Mouse (Mus musculus): ENCODE measurements at regions not wholly inside any gene's neighbourhood (a gene's known extent, or its start where the extent isn't known, plus 50 kb on each side); places are given as distances from the start of the nearest gene placed in this dataset.

DNA sequence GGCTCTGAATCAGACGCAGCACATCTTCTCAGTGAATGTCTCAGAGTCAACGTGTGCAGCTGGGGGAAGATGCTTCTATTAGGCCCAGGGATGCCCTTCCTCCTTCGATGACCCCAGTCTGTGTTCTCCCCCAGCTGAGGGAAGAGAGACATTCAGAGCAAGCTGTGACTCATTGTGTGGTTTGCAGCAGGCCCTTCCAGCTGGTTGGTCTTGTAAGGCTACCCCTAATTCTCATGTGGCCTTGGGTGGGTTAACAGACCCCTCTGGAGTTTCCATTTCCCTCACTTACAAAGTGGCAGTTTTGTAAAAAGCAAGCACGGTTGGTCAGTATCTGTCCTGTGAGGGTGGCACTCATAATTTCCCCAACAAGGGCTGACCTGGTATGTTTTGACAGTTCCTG is 127.8 kb upstream of the Zfp217 start:
- no peaks in the 10 kb centered on the region for H3K27me3 ChIP-seq (ENCODE audit: insufficient read depth, low read length)
- peaks cover 3% of the 10 kb centered on the region; the same call in 1 of the 2 replicates for H3K9me3 ChIP-seq (replicated peaks)
- ATAC-seq (ENCODE audit: extremely low read depth, insufficient number of reproducible peaks, low FRiP score, poor library complexity, severe bottlenecking) (no peak), DNase-seq (ENCODE audit: low spot score) (no peak)
- H3K4me3 ChIP-seq (ENCODE audit: low read depth, low read length) = no peak overlapping the region
- TF ChIP-seq GATA2 (IDR thresholded peaks at IDR 0.05; ENCODE audit: borderline replicate concordance, low read depth, low read length) = no peak
- no peak for TF ChIP-seq POLR2AphosphoS5 (IDR thresholded peaks at IDR 0.05; ENCODE audit: insufficient replicate concordance, low read depth, low read length)
- no peak for TF ChIP-seq TAL1 (conservative IDR thresholded peaks at IDR 0.05; ENCODE audit: low read depth, low read length)
- TF ChIP-seq GATA1 (IDR thresholded peaks at IDR 0.05; ENCODE audit: borderline replicate concordance, low read length) = no peak
- TF ChIP-seq CTCF (IDR thresholded peaks at IDR 0.05; ENCODE audit: low read depth, low read length) = no peak
- no peaks in the 10 kb centered on the region for H3K4me1 ChIP-seq (ENCODE audit: insufficient read depth, low read depth, low read length)
- H3K36me3 ChIP-seq (replicated peaks) = no peaks in the 10 kb centered on the region

DNA sequence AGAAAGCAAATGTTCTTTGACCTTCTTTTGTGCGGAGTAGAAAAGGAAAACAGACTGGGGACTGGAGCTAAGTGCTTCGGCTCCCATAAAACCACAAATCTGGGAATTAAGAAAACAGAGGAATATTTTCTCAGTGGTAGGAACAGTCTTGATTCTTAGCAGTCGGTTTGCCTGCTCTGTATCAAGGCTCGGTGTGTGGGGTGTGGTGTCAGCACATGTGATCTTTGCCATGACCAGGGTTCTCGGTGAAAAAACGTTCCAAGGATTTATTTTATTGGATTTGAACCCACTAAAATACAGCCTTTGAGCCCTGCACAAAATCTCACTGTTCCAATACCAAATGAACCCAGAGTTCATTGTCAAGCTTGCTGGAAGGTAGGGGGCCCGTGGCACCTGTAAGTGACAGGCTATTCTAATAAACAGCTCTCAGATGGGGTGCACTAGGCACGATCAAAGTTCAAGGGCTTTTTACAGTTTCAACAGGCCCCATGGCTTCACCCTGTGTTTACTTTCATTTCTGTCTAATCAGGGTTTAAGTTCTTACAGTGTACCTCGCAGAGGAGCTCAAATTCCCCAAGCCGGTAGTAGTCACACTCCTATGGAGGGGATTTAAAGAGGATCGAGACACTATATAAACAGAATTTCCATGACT is 122.1 kb upstream of the Zfp217 start:
- no peaks in the 10 kb centered on the region for H3K27me3 ChIP-seq (ENCODE audit: insufficient read depth, low read length)
- peaks cover 3% of the 10 kb centered on the region; the same call in 1 of the 2 replicates for H3K9me3 ChIP-seq (replicated peaks)
- no peak for ATAC-seq (ENCODE audit: extremely low read depth, insufficient number of reproducible peaks, low FRiP score, poor library complexity, severe bottlenecking)
- H3K4me3 ChIP-seq (ENCODE audit: low read depth, low read length) = no peak overlapping the region
- no peaks in the 10 kb centered on the region for H3K4me1 ChIP-seq (ENCODE audit: insufficient read depth, low read depth, low read length)
- no peak for DNase-seq (ENCODE audit: low spot score)
- no peaks in the 10 kb centered on the region for H3K36me3 ChIP-seq (replicated peaks)
- TF ChIP-seq TAL1 (conservative IDR thresholded peaks at IDR 0.05; ENCODE audit: low read depth, low read length) (no peak), GATA2 (IDR thresholded peaks at IDR 0.05; ENCODE audit: borderline replicate concordance, low read depth, low read length) (no peak), GATA1 (IDR thresholded peaks at IDR 0.05; ENCODE audit: borderline replicate concordance, low read length) (no peak), CTCF (IDR thresholded peaks at IDR 0.05; ENCODE audit: low read depth, low read length) (no peak), POLR2AphosphoS5 (IDR thresholded peaks at IDR 0.05; ENCODE audit: insufficient replicate concordance, low read depth, low read length) (no peak)

- H3K36me3 ChIP-seq (replicated peaks) = no peaks in the 10 kb centered on the region
- ATAC-seq (ENCODE audit: extremely low read depth, insufficient number of reproducible peaks, low FRiP score, poor library complexity, severe bottlenecking) = no peak
- no peak for TF ChIP-seq CTCF (IDR thresholded peaks at IDR 0.05; ENCODE audit: low read depth, low read length)
- no peak for TF ChIP-seq POLR2AphosphoS5 (IDR thresholded peaks at IDR 0.05; ENCODE audit: insufficient replicate concordance, low read depth, low read length)
- no peak for TF ChIP-seq TAL1 (conservative IDR thresholded peaks at IDR 0.05; ENCODE audit: low read depth, low read length)
- no peak for TF ChIP-seq GATA2 (IDR thresholded peaks at IDR 0.05; ENCODE audit: borderline replicate concordance, low read depth, low read length)
- no peak for TF ChIP-seq GATA1 (IDR thresholded peaks at IDR 0.05; ENCODE audit: borderline replicate concordance, low read length)
- H3K27me3 ChIP-seq (ENCODE audit: insufficient read depth, low read length) = no peaks in the 10 kb centered on the region
- H3K9me3 ChIP-seq (replicated peaks) = peaks cover 3% of the 10 kb centered on the region; the same call in 1 of the 2 replicates
- no peaks in the 10 kb centered on the region for H3K4me1 ChIP-seq (ENCODE audit: insufficient read depth, low read depth, low read length)
- no peak overlapping the region for H3K4me3 ChIP-seq (ENCODE audit: low read depth, low read length)
- no peak for DNase-seq (ENCODE audit: low spot score)
Observed at GRCm38 (mm10) chr2:170268080-170268479, 120.2 kb upstream of the Zfp217 start.

- Histone ChIP-seq H3K36me3 (replicated peaks) (no peaks in the 10 kb centered on the region), H3K4me3 (ENCODE audit: low read depth, low read length) (no peak overlapping the region), H3K4me1 (ENCODE audit: insufficient read depth, low read depth, low read length) (no peaks in the 10 kb centered on the region), H3K9me3 (replicated peaks) (peaks cover 3% of the 10 kb centered on the region; the same call in 1 of the 2 replicates), H3K27me3 (ENCODE audit: insufficient read depth, low read length) (no peaks in the 10 kb centered on the region)
- no peak for DNase-seq (ENCODE audit: low spot score)
- TF ChIP-seq POLR2AphosphoS5 (IDR thresholded peaks at IDR 0.05; ENCODE audit: insufficient replicate concordance, low read depth, low read length) (no peak), TAL1 (conservative IDR thresholded peaks at IDR 0.05; ENCODE audit: low read depth, low read length) (no peak), GATA2 (IDR thresholded peaks at IDR 0.05; ENCODE audit: borderline replicate concordance, low read depth, low read length) (no peak), CTCF (IDR thresholded peaks at IDR 0.05; ENCODE audit: low read depth, low read length) (no peak), GATA1 (IDR thresholded peaks at IDR 0.05; ENCODE audit: borderline replicate concordance, low read length) (no peak)
- ATAC-seq (ENCODE audit: extremely low read depth, insufficient number of reproducible peaks, low FRiP score, poor library complexity, severe bottlenecking) = no peak
Observed at GRCm38 (mm10) chr2:170267152-170267551, 119.2 kb upstream of the Zfp217 start.

DNA sequence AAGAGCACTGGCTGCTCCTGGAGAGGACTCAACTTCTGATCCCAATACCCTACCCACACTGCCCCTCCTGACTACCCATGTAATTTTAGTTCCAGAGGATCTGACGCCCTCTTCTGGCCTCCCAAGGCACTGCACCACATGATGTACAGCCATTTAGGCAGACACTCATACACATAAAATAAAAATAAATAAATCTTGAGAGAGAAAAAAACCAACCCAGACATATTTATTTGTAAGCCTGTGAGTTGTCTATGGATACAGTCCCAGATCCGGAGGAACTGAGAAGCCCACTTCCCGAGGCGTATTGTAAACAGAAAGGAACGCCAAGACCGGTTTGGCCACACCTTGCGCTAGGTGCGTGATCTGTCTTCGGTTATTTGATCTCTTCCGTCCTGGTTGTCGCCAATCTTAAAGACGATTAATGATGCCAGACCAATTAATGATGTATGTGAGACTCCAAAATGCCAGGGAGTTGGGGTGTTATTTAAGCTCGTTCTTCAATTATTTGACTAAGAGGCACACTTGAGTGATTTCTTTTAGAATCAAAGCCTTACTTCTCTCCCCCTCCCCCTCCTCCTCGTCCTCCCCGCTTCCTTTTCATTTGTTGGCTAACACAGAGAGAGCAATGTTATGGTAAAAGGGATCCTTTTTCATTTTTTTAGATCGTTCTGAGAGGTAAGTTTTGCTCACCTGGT is 118.7 kb upstream of the Zfp217 start:
- Histone ChIP-seq H3K9me3 (replicated peaks) (no peaks in the 10 kb centered on the region), H3K4me3 (ENCODE audit: low read depth, low read length) (no peak overlapping the region), H3K36me3 (replicated peaks) (no peaks in the 10 kb centered on the region), H3K4me1 (ENCODE audit: insufficient read depth, low read depth, low read length) (no peaks in the 10 kb centered on the region), H3K27me3 (ENCODE audit: insufficient read depth, low read length) (no peaks in the 10 kb centered on the region)
- no peak for DNase-seq (ENCODE audit: low spot score)
- no peak for ATAC-seq (ENCODE audit: extremely low read depth, insufficient number of reproducible peaks, low FRiP score, poor library complexity, severe bottlenecking)
- no peak for TF ChIP-seq GATA1 (IDR thresholded peaks at IDR 0.05; ENCODE audit: borderline replicate concordance, low read length)
- no peak for TF ChIP-seq CTCF (IDR thresholded peaks at IDR 0.05; ENCODE audit: low read depth, low read length)

- TF ChIP-seq GATA2 (IDR thresholded peaks at IDR 0.05; ENCODE audit: borderline replicate concordance, low read depth, low read length) (no peak), CTCF (IDR thresholded peaks at IDR 0.05; ENCODE audit: low read depth, low read length) (no peak), POLR2AphosphoS5 (IDR thresholded peaks at IDR 0.05; ENCODE audit: insufficient replicate concordance, low read depth, low read length) (no peak), TAL1 (conservative IDR thresholded peaks at IDR 0.05; ENCODE audit: low read depth, low read length) (no peak), GATA1 (IDR thresholded peaks at IDR 0.05; ENCODE audit: borderline replicate concordance, low read length) (no peak)
- Histone ChIP-seq H3K4me1 (ENCODE audit: insufficient read depth, low read depth, low read length) (peaks cover 4% of the 10 kb centered on the region; the same call in 1 of the 2 replicates), H3K36me3 (replicated peaks) (no peaks in the 10 kb centered on the region), H3K27me3 (ENCODE audit: insufficient read depth, low read length) (no peaks in the 10 kb centered on the region), H3K4me3 (ENCODE audit: low read depth, low read length) (no peak overlapping the region), H3K9me3 (replicated peaks) (no peaks in the 10 kb centered on the region)
- no peak for ATAC-seq (ENCODE audit: extremely low read depth, insufficient number of reproducible peaks, low FRiP score, poor library complexity, severe bottlenecking)
- no peak for DNase-seq (ENCODE audit: low spot score)
Observed at GRCm38 (mm10) chr2:170263594-170263993, 115.7 kb upstream of the Zfp217 start.
